Mouse (Mus musculus) heart, embryonic 13.5 days (tissue): ENCODE results near the gene Cdhr1. TPM values are rescaled to one million over a fixed set of nuclear protein-coding genes. Genes with fewer than 3 reads are reported as not detected.

ENCODE experiments used
- polyA plus RNA-seq: library from polyadenylated mRNA; unstranded; fragments of >200 nt; fragmentation: Nextera tagmentation; extraction: Ambion mirVana; gene quantifications from 2 replicates; pipeline ENCODE4 v1.2.1, GENCODE M21; 2015

Cdhr1 gene
- polyA plus RNA-seq, 1 experiment from 2014 or later = 0.24 TPM

Other genes starting within 250 kb of the Cdhr1 start
- gene Ccser2, start 129.6 kb downstream of the Cdhr1 start, polyA plus RNA-seq = 51.2 and 54.2 TPM in 2 replicates
- gene Rgr, start 49.4 kb downstream of the Cdhr1 start, polyA plus RNA-seq = not detected in 2 replicates
- gene Lrit1, start 43.5 kb downstream of the Cdhr1 start, polyA plus RNA-seq = not detected in 2 replicates
- gene Lrit2, start 30.4 kb downstream of the Cdhr1 start, polyA plus RNA-seq = not detected in 2 replicates
- 1.8 and 1.9 TPM in 2 replicates for gene 2610528A11Rik, start 15.7 kb upstream of the Cdhr1 start, polyA plus RNA-seq
- 328 and 348 TPM in 2 replicates for gene Ghitm, start 36.9 kb upstream of the Cdhr1 start, polyA plus RNA-seq